Mouse (Mus musculus) c-Kit-positive CD71-negative TER-119-negative erythroid progenitor cells, embryonic 14.5 days (primary cell): ENCODE results near the gene Arpp21.
"Not testable (repeated sequence)": the region's sequence is repeated elsewhere in the genome, so short reads cannot be mapped to it uniquely, and the experiment has no call there.

Experiments
- DNase-seq: peaks from one replicate; pipeline ENCODE4 v3.0.0-alpha.2; 2013; ENCODE audit warnings: low read depth

Gene Arpp21

DNA sequence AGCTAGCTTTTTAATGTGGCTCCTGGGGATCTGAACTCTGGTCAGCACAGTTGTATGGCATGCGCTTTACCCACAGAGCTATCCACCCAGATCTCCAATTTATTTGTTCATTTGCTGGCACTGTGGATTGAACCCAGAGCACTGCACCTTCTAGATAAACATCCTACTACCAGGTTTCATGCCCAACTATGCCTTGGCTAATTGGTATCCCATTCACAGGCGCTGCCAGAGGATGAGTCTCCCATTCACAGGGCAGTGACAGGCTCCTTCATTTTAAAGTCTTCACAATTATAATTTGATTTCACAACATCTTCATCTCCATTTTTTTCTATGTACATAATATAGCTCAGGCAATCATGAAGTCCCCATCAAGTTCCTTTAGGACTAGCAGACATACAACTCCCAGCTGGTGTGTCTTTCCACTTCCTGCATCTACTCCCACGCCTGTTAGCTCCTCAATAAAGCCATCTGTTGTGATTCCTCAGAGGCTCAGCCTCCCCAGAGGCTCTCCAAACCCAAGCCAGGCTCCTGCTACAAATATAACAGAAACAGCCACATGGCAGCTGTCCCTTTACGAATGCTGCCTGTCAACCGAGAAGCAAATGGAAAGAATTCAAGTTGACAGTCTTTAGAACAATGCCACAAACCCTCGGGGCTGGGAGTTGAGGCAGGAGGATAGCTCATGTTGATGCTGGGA lies 133.4 kb downstream of the Arpp21 start:
- no peak for DNase-seq

DNA sequence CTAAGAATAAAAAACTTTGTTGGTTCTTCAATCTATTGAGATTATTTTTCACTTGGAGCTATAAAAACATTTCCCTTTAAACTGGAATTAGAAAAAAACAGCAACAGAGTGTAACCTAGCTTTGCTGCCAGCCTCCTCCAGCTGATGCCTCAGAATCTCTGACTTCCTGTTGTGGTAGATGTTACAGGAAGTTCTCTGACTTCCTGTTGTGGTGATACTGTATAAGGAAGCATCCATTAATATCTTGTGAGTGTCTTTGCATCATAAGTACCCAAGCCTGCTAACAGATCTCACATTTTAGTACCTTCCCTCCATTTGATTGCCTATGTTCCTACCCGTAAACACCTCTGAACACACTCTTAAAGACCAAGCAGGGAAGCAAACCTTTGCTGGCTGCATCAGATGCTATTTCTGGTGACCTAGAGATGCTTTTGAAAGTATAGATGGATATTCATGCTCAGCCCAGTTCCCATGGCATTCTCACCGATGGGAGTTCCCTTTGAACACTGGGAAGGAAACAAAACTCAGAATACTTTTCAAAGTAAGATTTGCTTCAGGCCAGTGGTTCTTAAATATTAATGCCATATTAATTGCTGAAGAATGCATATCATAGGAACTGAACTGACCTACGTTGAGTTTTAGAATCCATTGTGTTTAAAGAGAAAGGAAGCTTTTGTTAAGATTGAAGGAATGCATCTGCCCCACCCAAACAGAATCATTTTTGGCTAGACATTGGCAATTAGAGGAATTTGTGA lies 134.7 kb downstream of the Arpp21 start:
- DNase-seq = no peak

GRCm38 (mm10) chr9:112098267-112098666 lies 137.5 kb downstream of the Arpp21 start:
- no peak for DNase-seq

GRCm38 (mm10) chr9:112095708-112096107 lies 140.0 kb downstream of the Arpp21 start:
- DNase-seq = no peak

DNA sequence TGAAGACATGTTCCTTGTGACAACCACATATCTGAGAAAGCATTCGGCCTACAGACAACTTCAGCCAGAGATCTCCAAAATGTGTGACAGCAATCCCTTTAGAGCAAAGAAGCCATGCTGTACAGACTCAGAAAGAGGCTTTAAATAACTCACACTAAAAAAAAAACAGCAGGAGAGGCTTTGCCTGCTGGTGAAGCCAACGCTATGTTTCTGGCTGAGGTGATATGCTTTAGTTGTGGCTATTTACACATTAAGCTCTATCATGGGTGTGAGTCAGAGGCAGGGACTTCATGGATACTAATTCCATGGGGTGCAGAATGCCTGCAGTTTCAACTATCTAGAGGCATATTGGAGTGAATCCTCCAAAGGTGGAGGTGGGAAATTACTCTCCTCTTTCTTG lies 140.5 kb downstream of the Arpp21 start:
- no peak for DNase-seq

GRCm38 (mm10) chr9:112078903-112079302 lies 156.8 kb downstream of the Arpp21 start:
- DNase-seq = no peak

DNA sequence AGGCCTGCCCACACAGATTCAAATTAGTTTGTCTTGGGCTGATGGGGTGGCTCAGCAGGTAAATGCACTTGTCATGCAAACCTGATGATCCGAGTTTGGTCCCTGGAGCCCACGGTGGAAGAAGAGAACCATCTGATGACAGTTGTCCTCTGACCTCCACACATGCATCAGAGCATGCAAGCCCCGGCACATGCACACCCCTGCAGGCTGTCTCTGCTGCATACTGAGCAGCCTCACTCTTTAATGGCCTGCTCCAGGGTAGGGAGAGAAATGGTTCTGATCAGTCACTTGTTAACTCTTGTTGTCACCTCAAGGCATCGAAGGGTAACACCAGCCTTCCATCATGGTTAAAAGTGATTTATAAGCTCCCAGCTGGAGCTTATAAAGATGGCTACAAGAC lies 157.3 kb downstream of the Arpp21 start:
- DNase-seq = no peak

- DNase-seq = no peak
Measured at GRCm38 (mm10) chr9:112075273-112075672, 160.5 kb downstream of the Arpp21 start.

DNA sequence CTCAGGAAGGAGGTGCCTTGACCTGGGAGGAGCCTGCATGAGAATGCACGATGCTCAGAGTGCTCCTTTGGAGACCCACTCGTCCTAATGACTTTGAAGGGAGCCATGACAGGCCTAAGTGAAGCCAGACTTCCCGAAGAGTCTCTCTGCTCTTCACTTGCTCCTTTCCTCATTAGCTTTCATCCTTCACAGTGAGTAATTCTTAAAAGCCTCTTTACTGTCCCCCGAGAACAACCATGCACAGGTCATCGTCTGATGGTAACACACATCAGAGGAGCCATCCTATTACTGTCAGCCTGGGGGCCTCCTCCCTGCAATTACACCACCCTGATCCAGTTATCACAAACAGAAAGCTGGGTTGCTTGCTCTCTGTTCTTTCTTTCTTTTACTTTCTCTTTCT lies 160.9 kb downstream of the Arpp21 start:
- no peak for DNase-seq

GRCm38 (mm10) chr9:112071368-112071767 lies 164.4 kb downstream of the Arpp21 start:
- no peak for DNase-seq

DNA sequence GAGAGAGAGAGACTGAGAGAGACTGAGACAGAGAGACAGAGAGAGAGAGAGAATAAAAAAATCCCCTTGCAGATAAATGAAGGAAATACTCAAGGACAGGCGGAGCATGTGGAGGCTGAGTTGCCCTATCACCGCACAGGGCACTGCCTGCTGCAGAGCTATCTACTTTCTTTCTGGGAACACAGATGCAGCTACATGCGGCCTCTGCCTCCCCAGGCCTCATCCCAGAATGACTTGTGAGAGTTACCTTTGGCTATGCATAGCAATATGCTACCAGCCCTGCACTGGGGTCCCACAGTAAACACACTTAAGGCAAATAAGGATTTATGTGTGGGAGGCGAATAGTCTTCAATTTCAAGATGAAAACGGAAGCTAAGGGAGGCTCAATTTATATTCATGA lies 164.8 kb downstream of the Arpp21 start:
- no peak for DNase-seq

DNA sequence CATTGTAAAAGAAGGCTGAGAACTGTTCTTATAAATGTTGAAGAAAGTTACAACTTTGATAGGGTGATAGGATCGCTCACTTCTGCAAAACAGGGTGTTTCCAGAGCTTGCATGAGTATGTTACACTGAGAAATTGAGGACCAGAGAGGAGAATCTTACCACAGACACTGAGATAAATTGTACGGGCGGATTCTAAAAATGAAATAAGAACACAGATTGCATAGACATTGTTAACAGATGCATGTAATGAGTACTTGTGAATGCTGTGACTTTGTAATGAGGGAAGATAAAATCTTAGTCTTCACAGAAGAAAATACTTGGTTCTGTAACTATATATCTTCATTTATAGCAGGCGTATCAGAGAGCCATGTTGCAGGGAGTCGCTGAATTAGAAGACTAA lies 167.5 kb downstream of the Arpp21 start:
- no peak for DNase-seq

DNA sequence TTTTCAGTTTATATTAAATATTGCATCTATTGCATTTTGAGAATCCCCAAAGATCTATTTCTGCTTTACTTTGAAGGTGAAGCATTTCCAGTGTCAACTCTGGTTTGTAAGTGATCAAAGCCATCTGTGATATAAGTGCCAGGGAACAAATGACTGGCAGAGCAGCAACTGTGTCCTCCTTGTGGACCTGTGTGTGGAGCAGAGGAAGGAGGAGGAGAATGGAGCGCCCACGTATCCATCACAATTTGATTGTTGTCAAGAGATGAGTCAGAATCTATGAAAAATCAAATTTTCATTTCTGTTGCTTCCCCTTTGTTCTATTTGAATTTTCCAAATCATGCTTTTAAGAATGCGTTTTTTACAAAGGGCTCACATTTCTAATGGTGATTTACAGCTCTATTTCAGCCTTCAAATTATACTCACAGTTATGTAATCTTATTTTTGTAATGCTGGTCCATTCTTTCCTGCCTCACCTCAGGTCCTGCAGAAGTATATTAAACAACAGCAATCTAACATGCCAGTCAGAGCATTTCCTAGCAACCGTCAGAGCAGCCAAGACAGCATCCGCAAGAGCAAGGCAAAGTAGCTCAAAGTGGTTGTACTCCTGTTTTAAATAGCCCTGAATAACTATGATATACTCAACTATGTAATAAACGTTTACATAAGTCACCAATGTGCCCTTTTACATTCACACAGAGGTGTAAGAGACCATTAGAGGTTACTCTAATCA lies 174.9 kb downstream of the Arpp21 start:
- DNase-seq = no peak

DNA sequence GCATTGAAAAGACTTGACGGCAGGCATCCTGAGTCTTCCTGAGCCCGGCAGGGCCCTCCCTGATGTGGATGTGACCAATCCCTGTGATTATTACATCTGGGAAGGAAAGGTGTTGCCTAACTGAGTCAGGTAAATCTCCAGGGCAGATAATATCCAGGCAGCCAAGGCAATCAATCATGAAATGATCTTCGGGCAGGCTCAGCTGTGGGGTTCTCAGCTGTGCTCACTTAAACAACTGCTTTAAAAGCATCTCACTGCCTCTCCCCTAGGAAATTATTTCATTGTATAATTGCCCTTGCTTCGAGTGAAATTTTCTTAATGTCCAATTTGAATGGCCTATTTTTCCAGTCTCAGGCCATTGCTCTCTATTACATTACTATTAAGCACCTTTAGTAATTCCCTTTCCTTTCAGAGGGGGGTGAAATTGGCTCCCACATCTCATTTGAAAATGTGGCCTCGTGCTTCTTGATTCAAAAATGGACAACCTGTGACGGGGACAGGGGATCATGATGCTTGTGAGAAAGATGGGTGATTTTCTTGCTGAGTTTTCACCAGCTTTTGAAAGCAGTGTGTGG lies 180.8 kb downstream of the Arpp21 start:
- no peak for DNase-seq

DNA sequence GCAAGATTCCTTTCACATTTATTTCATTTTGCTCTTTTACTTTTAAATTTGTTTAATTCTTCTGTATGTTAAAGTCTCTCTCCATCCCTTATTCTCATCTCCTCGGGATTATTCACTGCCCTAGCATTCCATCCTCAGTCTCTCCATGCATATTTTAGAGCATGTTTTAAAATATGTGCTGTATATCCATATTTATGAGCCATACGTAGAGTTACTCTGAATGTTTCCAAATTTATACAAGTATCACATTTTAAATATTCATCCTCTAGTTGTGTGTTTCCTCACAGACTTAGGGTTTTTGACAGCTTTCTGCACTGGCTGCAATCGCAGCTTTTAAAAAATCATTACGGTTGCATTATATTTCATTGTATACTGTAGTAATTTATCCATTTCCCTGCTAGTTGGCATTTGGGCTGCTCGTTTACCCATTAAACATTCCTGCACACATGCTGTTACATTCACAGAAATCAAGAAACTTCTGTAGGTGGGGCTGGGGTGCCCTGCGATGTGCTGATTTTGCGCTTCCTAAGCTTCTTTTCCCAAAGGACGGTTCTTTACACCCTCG lies 187.8 kb downstream of the Arpp21 start:
- DNase-seq = no peak

DNA sequence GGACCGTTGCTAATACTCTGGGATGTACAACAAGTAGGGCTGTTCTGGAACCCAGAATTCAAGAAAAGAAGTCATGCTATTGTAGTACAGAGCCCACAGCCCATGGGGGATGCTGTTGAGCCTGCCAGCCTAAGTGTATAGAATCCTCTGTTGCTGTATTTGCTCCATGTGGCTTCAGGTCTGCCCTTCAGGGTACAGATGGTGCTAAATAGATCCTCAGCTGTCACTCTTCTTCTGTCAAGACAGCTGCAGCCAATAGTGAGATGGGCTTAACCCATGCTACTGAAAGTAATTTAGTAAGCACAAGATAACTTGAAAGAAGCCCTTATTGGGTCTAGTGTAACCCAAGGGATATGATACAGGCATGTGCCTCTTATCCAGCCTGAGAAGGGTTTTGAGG lies 195.2 kb downstream of the Arpp21 start:
- no peak for DNase-seq

- no peak for DNase-seq
Measured at GRCm38 (mm10) chr9:112037732-112038131, 198.0 kb downstream of the Arpp21 start.

DNA sequence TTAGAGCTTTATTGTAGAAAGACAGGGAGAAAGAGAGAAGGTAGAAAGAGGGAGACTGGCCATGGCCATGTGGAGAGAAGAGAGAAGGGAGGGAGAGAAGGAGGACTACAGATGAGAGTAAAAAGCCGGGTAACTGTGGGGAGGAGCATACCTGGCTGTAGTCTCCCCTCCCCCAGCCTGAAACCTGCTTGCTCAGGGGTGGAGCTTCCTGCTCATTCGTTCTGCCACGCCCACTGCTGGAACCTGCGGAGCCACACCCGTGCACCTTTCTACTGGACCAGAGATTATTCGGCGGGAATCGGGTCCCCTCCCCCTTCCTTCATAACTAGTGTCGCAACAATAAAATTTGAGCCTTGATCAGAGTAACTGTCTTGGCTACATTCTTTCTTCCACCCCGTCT lies 201.9 kb downstream of the Arpp21 start:
- not testable (repeated sequence) for DNase-seq

- DNase-seq = no peak
Measured at GRCm38 (mm10) chr9:112032169-112032568, 203.6 kb downstream of the Arpp21 start.

DNA sequence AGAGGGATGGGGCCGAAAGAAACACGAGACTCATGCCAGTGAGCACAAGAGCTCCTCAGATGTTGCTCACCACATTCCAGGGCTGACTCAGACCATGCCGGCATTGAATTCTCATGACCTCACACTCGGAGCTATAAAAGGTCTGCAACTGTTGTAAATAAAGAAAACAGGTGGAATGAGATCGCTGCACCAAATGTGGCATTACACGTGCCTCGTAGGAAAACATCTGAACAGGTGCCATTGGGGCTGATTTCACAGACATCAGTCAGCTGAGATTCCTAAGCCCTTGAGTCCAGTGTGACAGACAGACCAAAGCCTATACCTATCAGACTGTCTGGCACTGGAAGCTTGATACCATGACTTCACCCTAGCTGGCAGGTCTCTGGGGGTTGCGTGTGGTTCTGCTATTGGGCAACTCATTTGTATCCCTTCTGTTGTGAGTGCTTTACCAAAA lies 212.1 kb downstream of the Arpp21 start:
- no peak for DNase-seq

- no peak for DNase-seq
Measured at GRCm38 (mm10) chr9:112023111-112023510, 212.6 kb downstream of the Arpp21 start.
